8 mouse cellular contexts compared by ENCODE assay signal in the genomic region with DNA sequence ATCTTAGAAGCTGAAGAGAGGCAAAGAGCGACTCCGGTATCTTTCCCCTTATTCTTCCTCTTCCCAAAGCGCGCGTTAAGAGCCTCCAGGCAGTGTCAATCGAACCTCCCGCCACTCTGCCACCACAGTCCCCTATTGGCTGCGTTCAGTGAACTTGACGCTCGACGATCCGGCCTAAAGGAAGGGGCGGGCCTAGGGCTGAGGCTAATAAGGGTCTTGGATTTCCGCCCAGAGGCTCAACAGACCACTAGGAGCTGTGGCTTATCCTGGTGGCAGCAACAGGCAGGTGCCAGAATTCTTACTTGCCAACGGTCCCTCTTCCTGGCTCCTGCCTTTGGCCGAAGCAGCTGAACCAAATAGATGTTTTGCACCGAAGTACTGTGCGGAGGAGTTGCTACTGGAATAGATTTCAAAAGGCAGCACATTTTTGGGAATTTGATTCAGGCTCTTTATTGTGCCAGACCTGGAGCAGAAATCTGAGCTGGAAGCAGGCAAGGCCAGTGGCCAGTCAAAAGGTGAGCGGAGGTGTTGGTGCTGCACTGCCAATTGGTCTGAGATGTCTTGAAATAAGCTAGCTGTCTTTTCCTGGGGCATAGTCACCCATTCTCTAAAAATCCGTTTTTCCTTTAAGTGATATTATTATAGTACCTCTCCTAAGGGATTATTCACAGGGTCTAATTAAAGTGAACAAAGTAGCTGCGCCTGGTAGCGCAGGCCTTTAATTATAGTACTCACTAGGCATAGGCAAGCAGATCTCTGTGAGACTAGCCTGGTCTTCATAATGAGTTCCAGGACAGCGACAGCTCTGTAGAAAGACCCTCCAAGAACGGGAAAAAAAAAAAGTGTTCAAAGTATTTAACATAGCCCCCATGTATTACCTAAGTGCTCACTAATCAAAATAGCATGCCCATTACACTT. TPM values are rescaled to one million over a fixed set of nuclear protein-coding genes. Genes with fewer than 3 reads are reported as not detected.
DNase-seq lines count a peak whose midpoint lies in the region; ATAC-seq lines count a peak whose summit lies in the region.

A gene (minus strand): TSS at position 89 of the 918 bp plus-strand sequence.
A gene (plus strand): TSS at position 239 of the 918 bp plus-strand sequence.

- peak within 1 kb of the TSS; percentile 66 for H3K27ac ChIP-seq in hindbrain, embryonic 15.5 days (replicated peaks)

- peak; percentile 97 for ATAC-seq in hindbrain, embryonic 15.5 days (ENCODE audit: low FRiP score, low read depth)
- peak; percentile 96 for ATAC-seq in megakaryocyte, adult 5-6 weeks (ENCODE audit: poor library complexity, severe bottlenecking)

- H3K36me3 ChIP-seq in hindbrain, embryonic 15.5 days: no peaks in the 10 kb centered on the region

- H3K4me1 ChIP-seq in hindbrain, embryonic 15.5 days (replicated peaks): peaks cover 19% of the 10 kb centered on the region

- H3K4me2 ChIP-seq in hindbrain, embryonic 15.5 days: peak within 1 kb of the TSS; percentile 77

- H3K9me3 ChIP-seq in hindbrain, embryonic 15.5 days: no peaks in the 10 kb centered on the region

- H3K27me3 ChIP-seq in hindbrain, embryonic 15.5 days: no peaks in the 10 kb centered on the region

- H3K9ac ChIP-seq in hindbrain, embryonic 15.5 days: peak within 1 kb of the TSS; percentile 54

- WGBS in hindbrain, embryonic 15.5 days: 5% methylated on average over 24 of the region's 24 CpGs

- peak; percentile 99 for DNase-seq in ZHBTc4 (ENCODE audit: low read depth, low spot score)
- DNase-seq in cerebellum, postnatal 36 days: peak; percentile 63 to 73
- DNase-seq in frontal cortex, postnatal 36 days (ENCODE audit: low spot score in 2 of 2): peak; percentile 72 to 75
- DNase-seq in left cerebral cortex, adult 18-20 months (ENCODE audit: low spot score in 2 of 2): peak; percentile 67 to 80
- DNase-seq in right cerebral cortex, adult 18-20 months: peak; percentile 79
- peak; percentile 50 for DNase-seq in urinary bladder, adult 2 months (ENCODE audit: low spot score)

- peak within 1 kb of the TSS; percentile 57 for H3K4me3 ChIP-seq in hindbrain, embryonic 15.5 days

RNA-seq across cellular contexts. Expression of the first gene that starts in this region (rescaled TPM):
- 9.9 and 10.7 TPM in 2 replicates for polyA plus RNA-seq in hindbrain, embryonic 15.5 days (2015; fragmentation: Nextera tagmentation; extraction: Ambion mirVana)
- under 1 TPM; 0.49 TPM for total RNA-seq in left cerebral cortex, adult 18-20 months (2021)
- total RNA-seq in megakaryocyte, adult 5-6 weeks (2015): 16.6 and 18.7 TPM in 2 replicates
- 15.4 and 19.1 TPM in 2 replicates for total RNA-seq in megakaryocyte, adult 5-6 weeks (2017)
- 1.1 and 1.3 TPM in 2 replicates for polyA plus RNA-seq in urinary bladder, adult 2 months (2012; rRNA removed)

RNA-seq across cellular contexts. Expression of the second gene that starts in this region (rescaled TPM):
- polyA plus RNA-seq in hindbrain, embryonic 15.5 days (2015; fragmentation: Nextera tagmentation; extraction: Ambion mirVana): 69.5 and 69.9 TPM in 2 replicates
- 10 to 100 TPM; 77.7 to 83.0 TPM for total RNA-seq in left cerebral cortex, adult 18-20 months (2021)
- total RNA-seq in megakaryocyte, adult 5-6 weeks (2015): 3.3 and 6.7 TPM in 2 replicates
- 7.3 and 9.3 TPM in 2 replicates for total RNA-seq in megakaryocyte, adult 5-6 weeks (2017)
- polyA plus RNA-seq in urinary bladder, adult 2 months (2012; rRNA removed): 62.6 and 72.7 TPM in 2 replicates

Comparison
In these comparisons a context has a peak if more than half of its experiments do, and no peak if none do; other contexts are left out.
1. Peak in every context shown above with its lines: DNase-seq, ATAC-seq, H3K4me3 ChIP-seq and H3K27ac ChIP-seq.
2. RNA of the first gene that starts in this region (total RNA-seq): 15.4 to 19.1 TPM in megakaryocyte, adult 5-6 weeks; 0.49 TPM in left cerebral cortex, adult 18-20 months; every median in the first group is over 10 times any median in the second.
3. RNA of the second gene that starts in this region (total RNA-seq): 77.7 to 83.0 TPM in left cerebral cortex, adult 18-20 months; 3.3 to 9.3 TPM in megakaryocyte, adult 5-6 weeks; every median in the first group is over 4 times any median in the second.